Mouse (Mus musculus): ENCODE measurements around the gene Ebi3. TPM values are rescaled to one million over a fixed set of nuclear protein-coding genes. Genes with fewer than 3 reads are reported as not detected.
A peak's percentile ranks its signal among the peaks of the same experiment; 100 is the strongest.

The Ebi3 gene
- total and polyA plus RNA-seq, 3 experiments, result 0.34 to 4.1 (median 0.91) TPM

- intact Hi-C loops (cut with DNase I), result loop anchor here (10.0 kb wide), 1 partner anchor 301 kb away; the partner anchor contains the start of gene Fem1a
- Histone ChIP-seq H3K27me3 (ENCODE audit: control insufficient read depth, insufficient read depth, low read length) (no peaks in the 10 kb centered on the region), H3K4me1 (ENCODE audit: control insufficient read depth, insufficient read depth, low read length) (peaks cover 2% of the 10 kb centered on the region; the same call in 1 of the 2 replicates), H3K79me2 (replicated peaks; ENCODE audit: control insufficient read depth, insufficient read depth, low read length) (no peaks in the 10 kb centered on the region), H3K27ac (no peak overlapping the region), H3K36me3 (ENCODE audit: control insufficient read depth, insufficient read depth, low read length) (no peaks in the 10 kb centered on the region), H3K4me3 (no peak overlapping the region), H3K9ac (ENCODE audit: low read depth, low read length) (no peak overlapping the region)
- peak in 1 of 2 experiments; percentile 15 for DNase-seq
- 34% methylated on average over 16 of the region's 16 CpGs for WGBS
- TF ChIP-seq CTCF (IDR thresholded peaks at IDR 0.05) (no peak), POLR2A (IDR thresholded peaks at IDR 0.05; ENCODE audit: insufficient read depth, low read depth, low read length) (no peak), EP300 (IDR thresholded peaks at IDR 0.05; ENCODE audit: insufficient read depth, low read depth, low read length) (no peak)
Measured at GRCm38 (mm10) chr17:55954229-55954628, 1.8 kb downstream of the Ebi3 start.

GRCm38 (mm10) chr17:55956129-55956528, 3.7 kb downstream of the Ebi3 start:
- peaks cover 4% of the 10 kb centered on the region for H3K4me1 ChIP-seq (ENCODE audit: control insufficient read depth, insufficient read depth, low read length)
- H3K79me2 ChIP-seq (replicated peaks; ENCODE audit: control insufficient read depth, insufficient read depth, low read length), result no peaks in the 10 kb centered on the region
- H3K27ac ChIP-seq, result no peak overlapping the region
- no peaks in the 10 kb centered on the region for H3K27me3 ChIP-seq (ENCODE audit: control insufficient read depth, insufficient read depth, low read length)
- 0 out of 2 replicates have a peak overlapping the region, but pooled peaks have one; percentile 8 for H3K4me3 ChIP-seq
- intact Hi-C loops (cut with DNase I), result loop anchor here (5.0 to 10.0 kb wide), 3 partner anchors 81 to 299 kb away; partner anchors contain the start of genes Fem1a, Pot1b and Sh3gl1
- peak; percentile 39 to 43 for DNase-seq
- 5% methylated on average over 26 of the region's 26 CpGs for WGBS
- no peak overlapping the region for H3K9ac ChIP-seq (ENCODE audit: low read depth, low read length)
- no peaks in the 10 kb centered on the region for H3K36me3 ChIP-seq (ENCODE audit: control insufficient read depth, insufficient read depth, low read length)
- TF ChIP-seq CTCF (IDR thresholded peaks at IDR 0.05) (no peak), POLR2A (IDR thresholded peaks at IDR 0.05; ENCODE audit: insufficient read depth, low read depth, low read length) (no peak), EP300 (IDR thresholded peaks at IDR 0.05; ENCODE audit: insufficient read depth, low read depth, low read length) (no peak)

GRCm38 (mm10) chr17:55956591-55956990, 4.2 kb downstream of the Ebi3 start:
- TF ChIP-seq CTCF (IDR thresholded peaks at IDR 0.05), result no peak
- H3K27me3 ChIP-seq (ENCODE audit: control insufficient read depth, insufficient read depth, low read length), result no peaks in the 10 kb centered on the region
- intact Hi-C loops (cut with DNase I), result loop anchor here (5.0 to 10.0 kb wide), 3 partner anchors 81 to 298 kb away; partner anchors contain the start of genes Fem1a, Pot1b and Sh3gl1
- no peak overlapping the region for H3K9ac ChIP-seq (ENCODE audit: low read depth, low read length)
- H3K4me3 ChIP-seq, result no peak overlapping the region
- H3K79me2 ChIP-seq (replicated peaks; ENCODE audit: control insufficient read depth, insufficient read depth, low read length), result no peaks in the 10 kb centered on the region
- H3K36me3 ChIP-seq (ENCODE audit: control insufficient read depth, insufficient read depth, low read length), result no peaks in the 10 kb centered on the region
- H3K4me1 ChIP-seq (ENCODE audit: control insufficient read depth, insufficient read depth, low read length), result peaks cover 4% of the 10 kb centered on the region
- H3K27ac ChIP-seq, result no peak overlapping the region
- 28% methylated on average over 6 of the region's 6 CpGs for WGBS
- DNase-seq, result no peak

- Histone ChIP-seq H3K79me2 (replicated peaks; ENCODE audit: control insufficient read depth, insufficient read depth, low read length) (no peaks in the 10 kb centered on the region), H3K4me3 (no peak overlapping the region), H3K27me3 (ENCODE audit: control insufficient read depth, insufficient read depth, low read length) (no peaks in the 10 kb centered on the region), H3K4me1 (ENCODE audit: control insufficient read depth, insufficient read depth, low read length) (peaks cover 4% of the 10 kb centered on the region), H3K27ac (no peak overlapping the region), H3K36me3 (ENCODE audit: control insufficient read depth, insufficient read depth, low read length) (no peaks in the 10 kb centered on the region), H3K9ac (ENCODE audit: low read depth, low read length) (no peak overlapping the region)
- 15% methylated on average over 9 of the region's 9 CpGs for WGBS
- TF ChIP-seq POLR2A (IDR thresholded peaks at IDR 0.05; ENCODE audit: insufficient read depth, low read depth, low read length) (no peak), CTCF (IDR thresholded peaks at IDR 0.05) (peak; percentile 98), EP300 (IDR thresholded peaks at IDR 0.05; ENCODE audit: insufficient read depth, low read depth, low read length) (0 out of 2 replicates have a peak, but pooled peaks have one; percentile 29)
- intact Hi-C loops (cut with DNase I), result loop anchor here (1.0 to 10.0 kb wide), 4 partner anchors 65 to 298 kb away; partner anchors contain the start of genes Fem1a, Pot1b, Sh3gl1 and Zfp959
- DNase-seq, result peak; percentile 59 to 80
Measured at GRCm38 (mm10) chr17:55957168-55957567, 4.7 kb downstream of the Ebi3 start.

- no peak overlapping the region for H3K9ac ChIP-seq (ENCODE audit: low read depth, low read length)
- peak overlapping the region; percentile 72; the same call in 1 of the 2 replicates for H3K4me3 ChIP-seq
- H3K27me3 ChIP-seq (ENCODE audit: control insufficient read depth, insufficient read depth, low read length), result no peaks in the 10 kb centered on the region
- intact Hi-C loops (cut with DNase I), result loop anchor here (1.0 to 10.0 kb wide), 5 partner anchors 13 to 297 kb away; partner anchors contain the start of genes Fem1a, Pot1b, Sh3gl1 and Zfp959
- DNase-seq, result no peak
- H3K36me3 ChIP-seq (ENCODE audit: control insufficient read depth, insufficient read depth, low read length), result no peaks in the 10 kb centered on the region
- no peaks in the 10 kb centered on the region for H3K79me2 ChIP-seq (replicated peaks; ENCODE audit: control insufficient read depth, insufficient read depth, low read length)
- WGBS, result 79% methylated on average over 13 of the region's 13 CpGs
- peaks cover 4% of the 10 kb centered on the region for H3K4me1 ChIP-seq (ENCODE audit: control insufficient read depth, insufficient read depth, low read length)
- H3K27ac ChIP-seq, result peak overlapping the region; percentile 95
- TF ChIP-seq POLR2A (IDR thresholded peaks at IDR 0.05; ENCODE audit: insufficient read depth, low read depth, low read length) (no peak), CTCF (IDR thresholded peaks at IDR 0.05) (no peak), EP300 (IDR thresholded peaks at IDR 0.05; ENCODE audit: insufficient read depth, low read depth, low read length) (no peak)
Measured at GRCm38 (mm10) chr17:55957726-55958583, 5.5 kb downstream of the Ebi3 start.

GRCm38 (mm10) chr17:55958584-55958886, 6.1 kb downstream of the Ebi3 start:
- Histone ChIP-seq H3K9ac (ENCODE audit: low read depth, low read length) (no peak overlapping the region), H3K36me3 (ENCODE audit: control insufficient read depth, insufficient read depth, low read length) (no peaks in the 10 kb centered on the region), H3K4me1 (ENCODE audit: control insufficient read depth, insufficient read depth, low read length) (peaks cover 4% of the 10 kb centered on the region), H3K27me3 (ENCODE audit: control insufficient read depth, insufficient read depth, low read length) (no peaks in the 10 kb centered on the region), H3K4me3 (peak overlapping the region; percentile 72), H3K79me2 (replicated peaks; ENCODE audit: control insufficient read depth, insufficient read depth, low read length) (no peaks in the 10 kb centered on the region), H3K27ac (peak overlapping the region; percentile 95)
- WGBS, result 20% methylated on average over 2 of the region's 2 CpGs
- TF ChIP-seq POLR2A (IDR thresholded peaks at IDR 0.05; ENCODE audit: insufficient read depth, low read depth, low read length) (no peak), CTCF (IDR thresholded peaks at IDR 0.05) (no peak), EP300 (IDR thresholded peaks at IDR 0.05; ENCODE audit: insufficient read depth, low read depth, low read length) (no peak)
- DNase-seq, result no peak
- intact Hi-C loops (cut with DNase I), result loop anchor here (2.0 to 10.0 kb wide), 4 partner anchors 14 to 296 kb away; partner anchors contain the start of genes Fem1a, Pot1b and Sh3gl1

All from heart, adult 2 months (tissue).